Mouse (Mus musculus): ENCODE results near the gene Fam102b. TPM values are rescaled to one million over a fixed set of nuclear protein-coding genes. Genes with fewer than 3 reads are reported as not detected.

Gene Fam102b
- polyA plus RNA-seq, 1 experiment = 27.8 TPM

GRCm38 (mm10) chr3:108989971-108990548, 37.3 kb downstream of the Fam102b start:
- TF ChIP-seq CTCF (IDR thresholded peaks at IDR 0.05; ENCODE audit: borderline replicate concordance, insufficient read depth, low read length) (no peak), POLR2A (IDR thresholded peaks at IDR 0.05; ENCODE audit: low read depth, low read length) (no peak)
- Histone ChIP-seq H3K4me3 (ENCODE audit: insufficient read depth, low read length) (no peak overlapping the region), H3K4me1 (ENCODE audit: control insufficient read depth, insufficient read depth, low read length) (no peaks in the 10 kb centered on the region), H3K27ac (ENCODE audit: insufficient read depth, low read length) (no peak overlapping the region)

DNA sequence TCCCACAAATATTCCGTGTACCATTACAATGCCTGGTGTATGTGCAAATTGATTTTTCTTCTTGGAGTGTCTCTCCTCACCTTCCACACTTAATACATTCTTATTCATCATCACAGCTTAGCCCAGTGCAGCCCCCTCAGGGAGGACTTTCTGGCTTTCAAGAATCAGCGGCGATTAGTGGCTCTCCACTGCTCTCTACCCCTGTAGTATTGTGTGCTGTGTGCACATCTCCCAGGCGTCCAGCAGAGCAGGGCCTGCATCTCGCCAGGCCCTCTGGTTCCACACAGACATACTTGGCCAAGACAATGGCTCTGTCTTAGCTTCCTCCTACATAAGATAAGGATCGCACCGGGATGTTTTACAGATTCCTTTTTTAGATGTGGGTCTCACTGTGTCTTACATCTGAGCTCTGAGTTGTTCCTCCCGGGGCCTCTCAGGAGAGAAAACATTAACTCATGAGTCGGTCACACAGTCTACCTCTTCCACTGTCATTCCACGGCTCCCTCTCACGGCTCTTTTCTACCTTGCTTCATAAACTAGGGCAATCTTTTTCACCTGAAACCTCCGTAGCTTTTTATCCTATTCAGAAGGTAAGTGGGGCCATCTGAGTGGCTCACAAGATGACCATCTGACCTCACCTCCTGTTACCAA, 40.3 kb downstream of the Fam102b start:
- H3K27ac ChIP-seq (ENCODE audit: insufficient read depth, low read length) = no peak overlapping the region
- no peaks in the 10 kb centered on the region for H3K4me1 ChIP-seq (ENCODE audit: control insufficient read depth, insufficient read depth, low read length)
- no peak for TF ChIP-seq CTCF (IDR thresholded peaks at IDR 0.05; ENCODE audit: borderline replicate concordance, insufficient read depth, low read length)
- no peak for TF ChIP-seq POLR2A (IDR thresholded peaks at IDR 0.05; ENCODE audit: low read depth, low read length)
- no peak overlapping the region for H3K4me3 ChIP-seq (ENCODE audit: insufficient read depth, low read length)

GRCm38 (mm10) chr3:108986534-108986933, 40.9 kb downstream of the Fam102b start:
- TF ChIP-seq CTCF (IDR thresholded peaks at IDR 0.05; ENCODE audit: borderline replicate concordance, insufficient read depth, low read length) = no peak
- no peak for TF ChIP-seq POLR2A (IDR thresholded peaks at IDR 0.05; ENCODE audit: low read depth, low read length)
- Histone ChIP-seq H3K27ac (ENCODE audit: insufficient read depth, low read length) (no peak overlapping the region), H3K4me1 (ENCODE audit: control insufficient read depth, insufficient read depth, low read length) (no peaks in the 10 kb centered on the region), H3K4me3 (ENCODE audit: insufficient read depth, low read length) (no peak overlapping the region)

GRCm38 (mm10) chr3:108983989-108984388, 43.4 kb downstream of the Fam102b start:
- no peaks in the 10 kb centered on the region for H3K4me1 ChIP-seq (ENCODE audit: control insufficient read depth, insufficient read depth, low read length)
- no peak for TF ChIP-seq POLR2A (IDR thresholded peaks at IDR 0.05; ENCODE audit: low read depth, low read length)
- no peak for TF ChIP-seq CTCF (IDR thresholded peaks at IDR 0.05; ENCODE audit: borderline replicate concordance, insufficient read depth, low read length)
- no peak overlapping the region for H3K27ac ChIP-seq (ENCODE audit: insufficient read depth, low read length)
- H3K4me3 ChIP-seq (ENCODE audit: insufficient read depth, low read length) = no peak overlapping the region

DNA sequence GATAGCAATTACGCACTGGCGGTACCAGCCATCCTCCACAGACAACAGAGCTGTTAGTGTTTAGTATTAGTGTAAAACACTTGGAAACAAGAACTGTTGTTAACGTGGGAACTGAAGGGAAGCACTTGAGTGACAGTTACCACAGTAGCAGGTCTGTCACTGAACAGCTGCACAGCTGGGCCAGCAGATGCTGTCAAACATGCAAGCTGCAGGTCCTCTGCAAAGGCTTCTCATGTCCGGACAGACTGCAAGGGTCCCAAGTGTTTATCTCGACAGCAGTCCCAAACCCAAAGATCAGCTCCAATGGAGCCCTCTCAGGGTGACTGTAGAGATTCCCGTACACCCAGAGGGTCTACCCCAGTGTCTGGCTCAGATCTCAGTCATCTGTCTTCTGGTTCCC, 45.5 kb downstream of the Fam102b start:
- H3K27ac ChIP-seq (ENCODE audit: insufficient read depth, low read length) = no peak overlapping the region
- no peak overlapping the region for H3K4me3 ChIP-seq (ENCODE audit: insufficient read depth, low read length)
- H3K4me1 ChIP-seq (ENCODE audit: control insufficient read depth, insufficient read depth, low read length) = no peaks in the 10 kb centered on the region
- no peak for TF ChIP-seq POLR2A (IDR thresholded peaks at IDR 0.05; ENCODE audit: low read depth, low read length)
- no peak for TF ChIP-seq CTCF (IDR thresholded peaks at IDR 0.05; ENCODE audit: borderline replicate concordance, insufficient read depth, low read length)

- no peak overlapping the region for H3K27ac ChIP-seq (ENCODE audit: insufficient read depth, low read length)
- peaks cover 5% of the 10 kb centered on the region; the same call in 1 of the 2 replicates for H3K4me1 ChIP-seq (ENCODE audit: control insufficient read depth, insufficient read depth, low read length)
- H3K4me3 ChIP-seq (ENCODE audit: insufficient read depth, low read length) = no peak overlapping the region
- no peak for TF ChIP-seq POLR2A (IDR thresholded peaks at IDR 0.05; ENCODE audit: low read depth, low read length)
- TF ChIP-seq CTCF (IDR thresholded peaks at IDR 0.05; ENCODE audit: borderline replicate concordance, insufficient read depth, low read length) = no peak
Measured at GRCm38 (mm10) chr3:108977340-108978030, 49.9 kb downstream of the Fam102b start.

DNA sequence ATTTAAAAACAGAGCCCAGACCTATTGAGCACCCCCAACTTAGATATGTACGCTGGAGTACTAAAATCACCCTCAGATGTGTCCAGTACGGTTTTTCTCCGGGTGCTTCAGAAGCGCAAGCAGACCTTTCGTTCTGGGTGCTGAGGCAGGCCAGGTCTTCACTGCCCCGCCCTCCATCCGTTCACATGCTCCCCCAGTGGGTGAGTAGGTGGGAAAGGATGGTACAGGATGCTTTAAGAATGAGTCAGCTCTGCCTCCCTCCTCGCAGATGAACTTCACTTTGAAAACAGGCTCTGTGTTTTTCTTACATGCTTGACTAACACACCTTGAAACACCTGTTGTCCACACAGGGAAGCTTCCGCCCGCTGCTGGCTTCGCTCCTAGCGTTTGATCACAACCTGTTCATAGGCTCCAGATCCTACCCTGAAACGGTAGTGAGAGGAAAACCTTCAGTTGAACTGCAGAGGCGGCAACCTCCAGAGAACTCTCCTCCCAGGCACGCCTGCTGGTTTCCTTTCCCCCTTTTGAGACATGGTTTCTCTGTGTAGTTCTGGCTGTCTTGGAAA, 52.4 kb downstream of the Fam102b start:
- no peak for TF ChIP-seq CTCF (IDR thresholded peaks at IDR 0.05; ENCODE audit: borderline replicate concordance, insufficient read depth, low read length)
- TF ChIP-seq POLR2A (IDR thresholded peaks at IDR 0.05; ENCODE audit: low read depth, low read length) = no peak
- Histone ChIP-seq H3K27ac (ENCODE audit: insufficient read depth, low read length) (no peak overlapping the region), H3K4me3 (ENCODE audit: insufficient read depth, low read length) (no peak overlapping the region), H3K4me1 (ENCODE audit: control insufficient read depth, insufficient read depth, low read length) (peaks cover 5% of the 10 kb centered on the region; the same call in 1 of the 2 replicates)

DNA sequence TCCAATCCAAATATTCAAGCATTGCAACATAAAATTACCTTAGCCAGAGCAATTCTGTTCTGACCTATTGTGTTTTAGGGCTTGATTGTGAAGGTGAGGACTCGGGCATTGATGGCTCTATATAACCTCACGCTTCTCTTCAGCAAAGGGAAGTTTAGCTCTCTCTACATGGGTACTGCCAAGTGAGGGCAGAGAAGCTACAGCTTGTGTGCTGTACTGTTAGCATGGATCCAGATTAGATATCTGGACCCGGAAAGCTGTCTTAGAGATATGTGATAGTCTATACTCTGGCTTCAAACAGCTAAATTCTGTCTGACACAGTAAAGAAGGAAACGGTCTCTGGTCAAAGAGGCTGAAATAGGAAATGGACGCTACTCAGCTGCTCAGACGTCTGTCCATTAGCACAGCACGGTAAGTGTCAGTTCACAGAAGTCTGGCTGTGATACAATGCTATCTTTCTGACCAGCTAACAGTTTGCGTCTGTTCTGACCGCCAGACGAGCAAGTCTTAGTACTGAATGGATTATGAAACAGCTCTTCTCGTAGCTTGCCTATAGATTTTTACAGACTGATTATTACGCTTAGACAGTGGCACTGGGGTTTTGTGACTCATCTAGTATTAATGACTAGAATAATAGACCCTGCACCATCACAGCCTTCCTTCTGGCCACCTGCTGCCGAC, 53.3 kb downstream of the Fam102b start:
- TF ChIP-seq CTCF (IDR thresholded peaks at IDR 0.05; ENCODE audit: borderline replicate concordance, insufficient read depth, low read length) (no peak), POLR2A (IDR thresholded peaks at IDR 0.05; ENCODE audit: low read depth, low read length) (no peak)
- Histone ChIP-seq H3K4me1 (ENCODE audit: control insufficient read depth, insufficient read depth, low read length) (peaks cover 5% of the 10 kb centered on the region; the same call in 1 of the 2 replicates), H3K4me3 (ENCODE audit: insufficient read depth, low read length) (no peak overlapping the region), H3K27ac (ENCODE audit: insufficient read depth, low read length) (no peak overlapping the region)

DNA sequence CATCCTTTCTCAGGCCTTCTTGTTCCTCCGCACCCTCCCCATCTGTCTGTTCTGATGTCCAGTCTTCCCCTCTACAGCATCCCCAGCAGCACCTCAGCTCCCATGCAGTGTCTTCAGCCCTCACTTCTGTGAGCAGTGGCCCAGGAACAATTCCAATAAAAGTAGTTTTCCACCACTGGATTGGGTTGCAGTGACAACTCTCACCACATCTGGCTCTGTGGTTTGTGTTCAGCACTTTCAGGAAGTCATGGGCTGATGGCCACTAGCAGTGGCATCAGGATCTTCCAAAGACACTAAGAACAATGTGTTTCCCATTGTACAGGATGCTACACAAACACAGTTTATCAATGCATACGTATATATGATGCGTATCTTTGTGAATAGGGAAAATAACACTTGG, 61.4 kb downstream of the Fam102b start:
- no peak overlapping the region for H3K4me3 ChIP-seq (ENCODE audit: insufficient read depth, low read length)
- TF ChIP-seq POLR2A (IDR thresholded peaks at IDR 0.05; ENCODE audit: low read depth, low read length) = no peak
- no peak for TF ChIP-seq CTCF (IDR thresholded peaks at IDR 0.05; ENCODE audit: borderline replicate concordance, insufficient read depth, low read length)

More for the DNA sequence above, 61.4 kb downstream of the Fam102b start:
- Histone ChIP-seq H3K4me1 (ENCODE audit: control insufficient read depth, insufficient read depth, low read length) (no peaks in the 10 kb centered on the region), H3K27ac (ENCODE audit: insufficient read depth, low read length) (no peak overlapping the region)

Measured in embryonic fibroblast, embryonic 13.5 days (primary cell).